Mouse (Mus musculus): ENCODE measurements around the gene Kif7. TPM values are rescaled to one million over a fixed set of nuclear protein-coding genes. Genes with fewer than 3 reads are reported as not detected.

Gene Kif7
- polyA plus RNA-seq, 1 experiment from 2014 or later, result 5.9 TPM

- Histone ChIP-seq H3K27ac (ENCODE audit: low read depth, low read length) (no peak overlapping the region), H3K4me2 (replicated peaks; ENCODE audit: low read depth, low read length) (no peak overlapping the region), H3K9ac (ENCODE audit: low read depth, low read length) (no peak overlapping the region), H3K9me3 (ENCODE audit: control insufficient read depth, low read length) (no peaks in the 10 kb centered on the region), H3K36me3 (ENCODE audit: control insufficient read depth, insufficient read depth, low read length) (peaks cover 97% of the 10 kb centered on the region), H3K4me3 (ENCODE audit: low read length) (no peak overlapping the region), H3K27me3 (ENCODE audit: control insufficient read depth, insufficient read depth, low read length) (no peaks in the 10 kb centered on the region), H3K4me1 (ENCODE audit: control insufficient read depth, insufficient read depth, low read length) (no peaks in the 10 kb centered on the region)
- no peak for ATAC-seq (ENCODE audit: low FRiP score, low TSS enrichment)
- WGBS, result 86% methylated on average over 8 of the region's 8 CpGs
Observed at GRCm38 (mm10) chr7:79696495-79696894, 19.0 kb downstream of the Kif7 start.

DNA sequence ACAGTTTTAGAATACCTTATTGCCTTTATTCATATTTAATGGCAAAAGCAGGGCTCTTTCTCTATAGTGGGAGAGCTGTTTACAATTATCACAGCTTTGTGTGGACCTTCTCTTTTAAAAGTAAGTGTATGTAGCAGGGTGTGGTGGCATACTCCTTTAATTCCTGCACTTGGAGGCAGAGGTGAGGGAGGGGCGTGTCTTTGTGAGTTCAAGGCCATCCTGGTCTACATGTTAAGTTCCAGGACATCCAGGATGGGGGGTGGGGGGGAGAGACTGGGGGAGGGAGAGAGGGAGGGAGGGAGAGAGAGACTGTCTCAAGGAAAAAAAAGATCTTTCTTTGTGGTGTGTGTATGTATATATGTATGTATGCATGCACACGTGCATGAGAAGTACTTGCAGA lies 35.3 kb downstream of the Kif7 start:
- no peak for ATAC-seq (ENCODE audit: low FRiP score, low TSS enrichment)
- Histone ChIP-seq H3K4me2 (replicated peaks; ENCODE audit: low read depth, low read length) (no peak overlapping the region), H3K9me3 (ENCODE audit: control insufficient read depth, low read length) (no peaks in the 10 kb centered on the region), H3K27me3 (ENCODE audit: control insufficient read depth, insufficient read depth, low read length) (no peaks in the 10 kb centered on the region), H3K27ac (ENCODE audit: low read depth, low read length) (no peak overlapping the region), H3K9ac (ENCODE audit: low read depth, low read length) (no peak overlapping the region), H3K36me3 (ENCODE audit: control insufficient read depth, insufficient read depth, low read length) (peaks cover 94% of the 10 kb centered on the region), H3K4me3 (ENCODE audit: low read length) (no peak overlapping the region), H3K4me1 (ENCODE audit: control insufficient read depth, insufficient read depth, low read length) (no peaks in the 10 kb centered on the region)
- WGBS, result 95% methylated on average over 2 of the region's 2 CpGs

DNA sequence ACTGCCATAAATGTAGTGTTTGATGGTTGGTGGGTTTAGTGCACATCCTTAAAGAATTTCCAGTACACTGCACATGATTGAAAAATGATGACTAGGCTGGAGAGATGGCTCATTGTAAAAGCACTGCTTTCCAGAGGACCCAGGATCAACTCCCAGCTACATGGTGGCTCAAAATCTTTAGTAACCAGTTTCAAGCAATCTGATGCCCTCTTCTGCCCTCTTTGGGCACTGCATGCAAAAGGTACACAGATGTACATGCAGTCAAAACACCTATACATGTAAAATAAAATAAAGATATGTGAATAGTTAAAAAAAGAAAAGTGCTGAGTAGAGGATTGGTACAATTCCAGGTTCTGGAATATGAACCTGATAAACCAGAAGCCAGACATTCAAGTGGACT lies 36.3 kb downstream of the Kif7 start:
- Histone ChIP-seq H3K4me3 (ENCODE audit: low read length) (no peak overlapping the region), H3K27ac (ENCODE audit: low read depth, low read length) (no peak overlapping the region), H3K9me3 (ENCODE audit: control insufficient read depth, low read length) (no peaks in the 10 kb centered on the region), H3K4me1 (ENCODE audit: control insufficient read depth, insufficient read depth, low read length) (no peaks in the 10 kb centered on the region), H3K36me3 (ENCODE audit: control insufficient read depth, insufficient read depth, low read length) (peaks cover 92% of the 10 kb centered on the region), H3K27me3 (ENCODE audit: control insufficient read depth, insufficient read depth, low read length) (no peaks in the 10 kb centered on the region), H3K9ac (ENCODE audit: low read depth, low read length) (no peak overlapping the region), H3K4me2 (replicated peaks; ENCODE audit: low read depth, low read length) (no peak overlapping the region)
- ATAC-seq (ENCODE audit: low FRiP score, low TSS enrichment), result no peak

GRCm38 (mm10) chr7:79670900-79671604 lies 44.5 kb downstream of the Kif7 start:
- H3K27ac ChIP-seq (ENCODE audit: low read depth, low read length), result no peak overlapping the region
- H3K4me1 ChIP-seq (ENCODE audit: control insufficient read depth, insufficient read depth, low read length), result no peaks in the 10 kb centered on the region
- H3K36me3 ChIP-seq (ENCODE audit: control insufficient read depth, insufficient read depth, low read length), result peaks cover 82% of the 10 kb centered on the region
- ATAC-seq (ENCODE audit: low FRiP score, low TSS enrichment), result no peak
- H3K27me3 ChIP-seq (ENCODE audit: control insufficient read depth, insufficient read depth, low read length), result no peaks in the 10 kb centered on the region
- H3K4me2 ChIP-seq (replicated peaks; ENCODE audit: low read depth, low read length), result no peak overlapping the region
- H3K9ac ChIP-seq (ENCODE audit: low read depth, low read length), result no peak overlapping the region
- no peaks in the 10 kb centered on the region for H3K9me3 ChIP-seq (ENCODE audit: control insufficient read depth, low read length)
- WGBS, result 97% methylated on average over 4 of the region's 4 CpGs
- no peak overlapping the region for H3K4me3 ChIP-seq (ENCODE audit: low read length)

- Histone ChIP-seq H3K27me3 (ENCODE audit: control insufficient read depth, insufficient read depth, low read length) (no peaks in the 10 kb centered on the region), H3K4me2 (replicated peaks; ENCODE audit: low read depth, low read length) (no peak overlapping the region), H3K27ac (ENCODE audit: low read depth, low read length) (no peak overlapping the region), H3K4me1 (ENCODE audit: control insufficient read depth, insufficient read depth, low read length) (peaks cover 17% of the 10 kb centered on the region; the same call in 1 of the 2 replicates), H3K9me3 (ENCODE audit: control insufficient read depth, low read length) (no peaks in the 10 kb centered on the region), H3K9ac (ENCODE audit: low read depth, low read length) (no peak overlapping the region), H3K36me3 (ENCODE audit: control insufficient read depth, insufficient read depth, low read length) (peaks cover 55% of the 10 kb centered on the region), H3K4me3 (ENCODE audit: low read length) (no peak overlapping the region)
- ATAC-seq (ENCODE audit: low FRiP score, low TSS enrichment), result no peak
Observed at GRCm38 (mm10) chr7:79666690-79667089, 48.8 kb downstream of the Kif7 start.

GRCm38 (mm10) chr7:79661253-79661890 lies 54.1 kb downstream of the Kif7 start:
- 16% methylated on average over 5 of the region's 5 CpGs for WGBS
- Histone ChIP-seq H3K27ac (ENCODE audit: low read depth, low read length) (no peak overlapping the region), H3K4me2 (replicated peaks; ENCODE audit: low read depth, low read length) (peak overlapping the region; percentile 61), H3K4me1 (ENCODE audit: control insufficient read depth, insufficient read depth, low read length) (peaks cover 18% of the 10 kb centered on the region; the same call in 1 of the 2 replicates), H3K27me3 (ENCODE audit: control insufficient read depth, insufficient read depth, low read length) (no peaks in the 10 kb centered on the region), H3K4me3 (ENCODE audit: low read length) (peak overlapping the region; percentile 71), H3K9ac (ENCODE audit: low read depth, low read length) (peak overlapping the region; percentile 74), H3K9me3 (ENCODE audit: control insufficient read depth, low read length) (no peaks in the 10 kb centered on the region), H3K36me3 (ENCODE audit: control insufficient read depth, insufficient read depth, low read length) (peaks cover 5% of the 10 kb centered on the region; the same call in 1 of the 2 replicates)
- no peak for ATAC-seq (ENCODE audit: low FRiP score, low TSS enrichment)

GRCm38 (mm10) chr7:79660291-79661150 lies 55.0 kb downstream of the Kif7 start:
- H3K4me1 ChIP-seq (ENCODE audit: control insufficient read depth, insufficient read depth, low read length), result peaks cover 18% of the 10 kb centered on the region; the same call in 1 of the 2 replicates
- 0% methylated on average over 72 of the region's 73 CpGs for WGBS
- no peaks in the 10 kb centered on the region for H3K27me3 ChIP-seq (ENCODE audit: control insufficient read depth, insufficient read depth, low read length)
- peaks cover 1% of the 10 kb centered on the region; the same call in 1 of the 2 replicates for H3K36me3 ChIP-seq (ENCODE audit: control insufficient read depth, insufficient read depth, low read length)
- H3K27ac ChIP-seq (ENCODE audit: low read depth, low read length), result peak overlapping the region; percentile 13; the same call in 1 of the 2 replicates
- ATAC-seq (ENCODE audit: low FRiP score, low TSS enrichment), result peak; percentile 48
- H3K9me3 ChIP-seq (ENCODE audit: control insufficient read depth, low read length), result no peaks in the 10 kb centered on the region
- H3K9ac ChIP-seq (ENCODE audit: low read depth, low read length), result peak overlapping the region; percentile 74
- peak overlapping the region; percentile 71 for H3K4me3 ChIP-seq (ENCODE audit: low read length)
- H3K4me2 ChIP-seq (replicated peaks; ENCODE audit: low read depth, low read length), result peak overlapping the region; percentile 61

DNA sequence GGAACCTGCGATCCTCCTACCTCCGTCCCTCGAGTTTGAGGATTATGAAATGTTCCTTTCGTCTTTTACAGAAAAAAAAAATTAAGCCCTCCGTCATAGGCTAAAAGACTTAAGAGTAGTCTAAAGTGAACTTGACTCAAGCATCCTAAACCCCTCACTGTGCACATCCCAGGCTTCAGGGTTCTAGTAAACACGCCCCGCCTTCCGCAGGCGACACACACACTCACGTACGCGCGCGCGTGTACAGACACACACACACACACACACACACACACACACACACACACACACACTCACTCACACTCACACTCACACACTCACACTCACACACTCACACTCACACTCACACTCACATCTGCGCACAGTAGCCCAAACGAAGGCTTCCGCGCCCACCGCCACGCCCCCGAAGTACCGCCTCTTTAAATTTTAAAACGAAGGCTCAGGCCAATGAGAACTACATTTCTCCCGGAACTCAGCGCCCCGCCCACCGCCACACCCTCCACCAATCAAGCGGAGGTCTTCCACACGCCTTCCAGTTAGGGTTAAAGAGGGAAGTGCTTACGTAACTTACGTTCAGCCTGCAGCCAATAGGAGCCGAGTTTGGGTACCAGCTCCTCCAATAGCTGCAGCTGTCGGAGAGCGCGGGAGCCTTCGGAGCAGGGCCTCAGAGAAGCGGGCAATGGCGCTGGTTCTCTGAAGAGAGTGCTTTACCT lies 55.8 kb downstream of the Kif7 start, which contains the start of gene Ticrr:
Gene Ticrr (plus strand): TSS at position 619 of the 713 bp plus-strand sequence.
- peak; percentile 99 for ATAC-seq (ENCODE audit: low FRiP score, low TSS enrichment)
- Histone ChIP-seq H3K9ac (ENCODE audit: low read depth, low read length) (peak within 1 kb of the TSS; percentile 74), H3K27ac (ENCODE audit: low read depth, low read length) (peak within 1 kb of the TSS; percentile 13; the same call in 1 of the 2 replicates), H3K4me3 (ENCODE audit: low read length) (peak within 1 kb of the TSS; percentile 71), H3K4me1 (ENCODE audit: control insufficient read depth, insufficient read depth, low read length) (peaks cover 18% of the 10 kb centered on the region; the same call in 1 of the 2 replicates), H3K9me3 (ENCODE audit: control insufficient read depth, low read length) (no peaks in the 10 kb centered on the region), H3K4me2 (replicated peaks; ENCODE audit: low read depth, low read length) (peak within 1 kb of the TSS; percentile 61), H3K36me3 (ENCODE audit: control insufficient read depth, insufficient read depth, low read length) (no peaks in the 10 kb centered on the region), H3K27me3 (ENCODE audit: control insufficient read depth, insufficient read depth, low read length) (no peaks in the 10 kb centered on the region)
- under 1% methylated on average over 39 of the region's 39 CpGs for WGBS

All from kidney, embryonic 14.5 days (tissue).